Mouse (Mus musculus) kidney, postnatal 10 days (tissue): Measurements from ENCODE around the gene C2cd4a.

Experiments used
- DNase-seq: peaks from one replicate; pipeline ENCODE4 v3.0.0; 2021; ENCODE audit warnings: mixed read lengths

C2cd4a gene

GRCm38 (mm10) chr9:67786311-67786710 lies 45.8 kb downstream of the C2cd4a start:
- DNase-seq = no peak

- no peak for DNase-seq
Observed at GRCm38 (mm10) chr9:67783925-67784324, 48.2 kb downstream of the C2cd4a start.

- DNase-seq = no peak
Observed at GRCm38 (mm10) chr9:67783464-67783863, 48.7 kb downstream of the C2cd4a start.

GRCm38 (mm10) chr9:67782786-67783185 lies 49.3 kb downstream of the C2cd4a start:
- no peak for DNase-seq
